Mouse (Mus musculus): ENCODE results near the gene Egfl8. TPM values are rescaled to one million over a fixed set of nuclear protein-coding genes. Genes with fewer than 3 reads are reported as not detected.

Gene Egfl8
- polyA plus RNA-seq, 1 experiment = 7.2 TPM

DNA sequence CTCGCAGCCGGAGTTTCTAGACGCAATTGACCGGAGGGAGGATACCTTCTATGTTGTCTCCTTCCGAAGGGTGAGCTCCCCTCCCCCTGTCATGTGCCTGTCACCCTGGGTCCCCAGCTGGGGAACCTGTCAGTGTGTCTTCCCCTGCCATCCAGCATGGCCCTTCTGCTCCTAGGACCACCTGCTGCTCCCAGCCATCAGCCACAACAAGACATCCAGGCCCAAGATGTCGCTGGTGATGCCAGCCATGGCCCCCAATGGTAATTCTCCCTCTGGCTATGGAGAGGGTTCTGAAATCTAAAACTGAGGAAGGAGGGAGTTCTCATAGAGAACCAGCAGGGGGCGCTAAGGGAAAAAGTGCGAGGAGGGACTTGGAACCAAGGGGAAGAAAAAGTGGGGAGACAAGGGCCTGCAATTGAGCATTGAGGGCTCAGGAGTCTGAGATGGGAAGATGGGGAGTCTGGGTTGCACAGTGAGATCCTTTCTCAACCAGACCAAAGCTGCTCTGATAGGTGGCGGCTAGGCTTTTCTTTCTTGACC is 38.0 kb upstream of the Egfl8 start:
- Histone ChIP-seq H3K27ac (ENCODE audit: control insufficient read depth, insufficient read depth, low read depth, low read length, poor library complexity) (no peak overlapping the region), H3K4me3 (replicated peaks; ENCODE audit: control insufficient read depth, low read depth, low read length) (no peak overlapping the region), H3K4me1 (ENCODE audit: control insufficient read depth, insufficient read depth, low read length) (no peaks in the 10 kb centered on the region; the same call in 1 of the 2 replicates)
- WGBS = 64% methylated on average over 9 of the region's 9 CpGs
- TF ChIP-seq POLR2A (IDR thresholded peaks at IDR 0.05; ENCODE audit: borderline replicate concordance, control insufficient read depth, low read depth, low read length) (no peak), CTCF (IDR thresholded peaks at IDR 0.05; ENCODE audit: control insufficient read depth, insufficient read depth, low read length) (peak; percentile 52)

DNA sequence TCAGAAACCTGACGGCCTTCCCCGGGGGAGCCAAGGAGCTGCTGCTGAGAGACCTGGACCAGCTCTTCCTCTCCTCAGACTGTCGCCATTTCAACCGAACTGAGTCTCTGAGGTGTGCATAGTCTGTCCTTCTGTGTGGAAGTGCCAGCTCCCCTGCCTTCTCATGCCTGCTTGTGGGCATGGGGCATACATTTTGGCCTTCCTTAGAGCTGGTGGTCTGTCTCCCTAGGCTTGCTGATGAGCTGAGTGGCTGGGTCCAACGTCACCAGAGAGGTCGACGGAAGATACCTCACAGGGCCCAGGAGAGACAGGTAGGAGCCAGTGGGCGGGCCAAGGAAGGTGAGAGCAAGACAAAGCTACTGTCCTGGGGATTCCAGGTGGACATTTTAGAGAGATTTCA is 37.2 kb upstream of the Egfl8 start:
- no peak for TF ChIP-seq CTCF (IDR thresholded peaks at IDR 0.05; ENCODE audit: control insufficient read depth, insufficient read depth, low read length)
- TF ChIP-seq POLR2A (IDR thresholded peaks at IDR 0.05; ENCODE audit: borderline replicate concordance, control insufficient read depth, low read depth, low read length) = no peak
- WGBS = 84% methylated on average over 8 of the region's 8 CpGs
- Histone ChIP-seq H3K4me3 (replicated peaks; ENCODE audit: control insufficient read depth, low read depth, low read length) (no peak overlapping the region), H3K27ac (ENCODE audit: control insufficient read depth, insufficient read depth, low read depth, low read length, poor library complexity) (no peak overlapping the region), H3K4me1 (ENCODE audit: control insufficient read depth, insufficient read depth, low read length) (peaks cover 2% of the 10 kb centered on the region; the same call in 1 of the 2 replicates)

DNA sequence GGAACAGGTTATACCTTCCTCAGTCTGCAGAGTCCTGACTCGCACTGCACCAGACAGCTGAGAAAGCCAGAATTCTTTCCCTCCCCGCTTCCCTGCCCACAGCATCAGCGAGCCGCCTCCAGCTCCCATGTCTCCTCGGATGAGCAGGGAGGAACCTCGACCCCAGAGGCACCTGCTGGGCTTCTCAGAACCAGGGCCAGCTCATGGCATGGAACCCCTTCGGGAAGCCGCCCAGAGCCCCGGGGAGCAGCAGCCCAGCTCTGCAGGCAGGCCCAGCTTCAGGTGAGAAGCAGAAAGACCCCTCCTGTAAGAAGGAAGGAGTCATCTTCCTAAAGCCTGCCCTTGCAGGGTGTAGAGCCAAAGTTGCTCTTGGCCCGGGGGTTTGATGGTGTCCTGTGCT is 36.8 kb upstream of the Egfl8 start:
- no peak for TF ChIP-seq CTCF (IDR thresholded peaks at IDR 0.05; ENCODE audit: control insufficient read depth, insufficient read depth, low read length)
- no peak for TF ChIP-seq POLR2A (IDR thresholded peaks at IDR 0.05; ENCODE audit: borderline replicate concordance, control insufficient read depth, low read depth, low read length)
- peaks cover 2% of the 10 kb centered on the region; the same call in 1 of the 2 replicates for H3K4me1 ChIP-seq (ENCODE audit: control insufficient read depth, insufficient read depth, low read length)
- no peak overlapping the region for H3K27ac ChIP-seq (ENCODE audit: control insufficient read depth, insufficient read depth, low read depth, low read length, poor library complexity)
- 88% methylated on average over 10 of the region's 10 CpGs for WGBS
- no peak overlapping the region for H3K4me3 ChIP-seq (replicated peaks; ENCODE audit: control insufficient read depth, low read depth, low read length)

DNA sequence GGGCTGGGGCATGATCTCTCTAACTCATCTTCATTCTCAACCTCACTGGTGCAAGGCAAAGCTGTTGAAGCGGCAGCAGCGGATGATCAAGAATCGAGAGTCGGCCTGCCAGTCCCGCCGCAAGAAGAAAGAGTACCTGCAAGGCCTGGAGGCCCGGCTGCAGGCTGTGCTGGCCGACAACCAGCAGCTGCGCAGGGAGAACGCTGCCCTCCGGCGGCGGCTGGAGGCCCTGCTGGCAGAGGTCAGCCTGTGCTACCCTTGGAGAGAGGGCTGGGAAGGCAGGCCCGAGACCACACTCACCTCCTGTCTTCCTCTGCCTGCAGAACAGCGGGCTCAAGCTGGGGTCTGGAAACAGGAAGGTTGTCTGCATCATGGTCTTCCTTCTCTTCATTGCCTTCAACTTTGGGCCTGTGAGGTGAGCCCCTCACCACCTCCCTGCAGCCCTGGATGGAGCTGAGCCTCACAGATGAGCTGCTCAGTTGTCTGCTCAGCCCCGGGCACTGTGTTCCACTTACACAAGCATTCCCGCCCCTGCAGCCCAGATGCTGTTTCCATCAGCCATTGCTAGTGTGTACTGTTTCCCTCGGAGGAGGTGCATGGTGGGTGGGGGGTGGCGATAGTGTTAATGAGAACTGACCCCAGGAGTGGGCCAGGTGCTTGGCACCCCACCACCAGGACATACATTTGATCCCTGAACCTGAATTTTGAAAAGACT is 35.9 kb upstream of the Egfl8 start:
- Histone ChIP-seq H3K4me3 (replicated peaks; ENCODE audit: control insufficient read depth, low read depth, low read length) (no peak overlapping the region), H3K4me1 (ENCODE audit: control insufficient read depth, insufficient read depth, low read length) (peaks cover 2% of the 10 kb centered on the region; the same call in 1 of the 2 replicates), H3K27ac (ENCODE audit: control insufficient read depth, insufficient read depth, low read depth, low read length, poor library complexity) (no peak overlapping the region)
- TF ChIP-seq CTCF (IDR thresholded peaks at IDR 0.05; ENCODE audit: control insufficient read depth, insufficient read depth, low read length) (peak; percentile 59), POLR2A (IDR thresholded peaks at IDR 0.05; ENCODE audit: borderline replicate concordance, control insufficient read depth, low read depth, low read length) (no peak)
- 62% methylated on average over 19 of the region's 19 CpGs for WGBS

DNA sequence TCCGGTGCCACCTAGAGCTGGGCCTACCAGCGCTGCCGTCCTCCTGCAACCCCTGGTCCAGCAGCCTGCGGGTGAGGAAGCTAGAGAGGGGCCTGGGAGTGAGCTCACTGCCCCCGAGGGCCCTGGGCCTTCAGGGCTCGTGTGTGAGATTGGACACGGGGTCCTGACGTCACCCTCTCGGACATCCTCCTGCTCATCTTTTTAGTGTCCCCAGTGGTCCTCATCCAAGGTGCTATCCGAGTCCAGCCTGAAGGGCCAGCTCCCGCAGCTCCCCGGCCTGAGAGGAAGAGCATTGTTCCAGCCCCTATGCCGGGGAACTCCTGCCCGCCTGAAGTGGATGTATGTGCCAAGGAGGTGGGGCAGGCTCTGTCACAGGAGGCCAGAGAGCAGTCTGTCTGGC is 35.0 kb upstream of the Egfl8 start:
- no peak overlapping the region for H3K27ac ChIP-seq (ENCODE audit: control insufficient read depth, insufficient read depth, low read depth, low read length, poor library complexity)
- 88% methylated on average over 14 of the region's 14 CpGs for WGBS
- H3K4me1 ChIP-seq (ENCODE audit: control insufficient read depth, insufficient read depth, low read length) = peaks cover 4% of the 10 kb centered on the region
- no peak overlapping the region for H3K4me3 ChIP-seq (replicated peaks; ENCODE audit: control insufficient read depth, low read depth, low read length)
- TF ChIP-seq POLR2A (IDR thresholded peaks at IDR 0.05; ENCODE audit: borderline replicate concordance, control insufficient read depth, low read depth, low read length) (no peak), CTCF (IDR thresholded peaks at IDR 0.05; ENCODE audit: control insufficient read depth, insufficient read depth, low read length) (no peak)

DNA sequence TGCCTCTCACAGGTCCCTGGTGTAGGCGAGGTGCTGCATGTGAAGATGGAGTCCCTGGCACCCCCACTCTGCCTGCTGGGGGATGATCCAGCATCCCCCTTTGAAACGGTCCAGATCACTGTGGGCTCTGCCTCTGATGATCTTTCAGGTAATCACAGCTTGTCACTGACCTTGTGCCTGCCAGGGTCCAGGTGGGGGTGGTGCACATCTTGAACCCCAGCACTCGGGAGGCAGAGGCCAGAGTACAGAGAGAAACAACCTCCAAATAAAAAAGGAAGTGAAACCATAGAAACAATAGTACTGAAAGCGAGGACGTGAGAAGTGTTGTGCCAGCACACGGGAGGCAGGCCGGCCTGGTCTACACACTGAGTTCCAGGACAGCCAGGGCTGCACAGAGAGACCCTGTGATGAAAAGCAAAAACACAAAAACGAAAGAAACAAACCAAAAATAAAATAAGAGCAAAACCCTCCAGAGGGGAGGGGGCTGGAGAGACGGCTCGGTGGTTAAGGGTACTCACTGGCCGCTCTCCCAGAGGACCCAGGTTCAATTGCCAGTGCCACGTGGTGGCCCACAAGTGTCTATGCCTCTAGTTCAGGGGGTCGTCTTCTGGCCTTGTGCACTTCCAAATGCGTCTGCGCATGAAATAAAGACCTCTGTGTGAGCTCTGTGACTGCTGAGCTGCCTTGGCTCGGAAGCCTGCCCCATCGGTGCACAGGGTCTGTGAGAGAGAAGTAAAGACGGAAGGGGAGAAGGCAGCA is 33.5 kb upstream of the Egfl8 start:
- TF ChIP-seq POLR2A (IDR thresholded peaks at IDR 0.05; ENCODE audit: borderline replicate concordance, control insufficient read depth, low read depth, low read length) (peak; percentile 0; the same call in 1 of the 2 replicates), CTCF (IDR thresholded peaks at IDR 0.05; ENCODE audit: control insufficient read depth, insufficient read depth, low read length) (no peak)
- Histone ChIP-seq H3K4me3 (replicated peaks; ENCODE audit: control insufficient read depth, low read depth, low read length) (no peak overlapping the region), H3K27ac (ENCODE audit: control insufficient read depth, insufficient read depth, low read depth, low read length, poor library complexity) (no peak overlapping the region), H3K4me1 (ENCODE audit: control insufficient read depth, insufficient read depth, low read length) (peaks cover 4% of the 10 kb centered on the region)
- WGBS = 65% methylated on average over 18 of the region's 18 CpGs

DNA sequence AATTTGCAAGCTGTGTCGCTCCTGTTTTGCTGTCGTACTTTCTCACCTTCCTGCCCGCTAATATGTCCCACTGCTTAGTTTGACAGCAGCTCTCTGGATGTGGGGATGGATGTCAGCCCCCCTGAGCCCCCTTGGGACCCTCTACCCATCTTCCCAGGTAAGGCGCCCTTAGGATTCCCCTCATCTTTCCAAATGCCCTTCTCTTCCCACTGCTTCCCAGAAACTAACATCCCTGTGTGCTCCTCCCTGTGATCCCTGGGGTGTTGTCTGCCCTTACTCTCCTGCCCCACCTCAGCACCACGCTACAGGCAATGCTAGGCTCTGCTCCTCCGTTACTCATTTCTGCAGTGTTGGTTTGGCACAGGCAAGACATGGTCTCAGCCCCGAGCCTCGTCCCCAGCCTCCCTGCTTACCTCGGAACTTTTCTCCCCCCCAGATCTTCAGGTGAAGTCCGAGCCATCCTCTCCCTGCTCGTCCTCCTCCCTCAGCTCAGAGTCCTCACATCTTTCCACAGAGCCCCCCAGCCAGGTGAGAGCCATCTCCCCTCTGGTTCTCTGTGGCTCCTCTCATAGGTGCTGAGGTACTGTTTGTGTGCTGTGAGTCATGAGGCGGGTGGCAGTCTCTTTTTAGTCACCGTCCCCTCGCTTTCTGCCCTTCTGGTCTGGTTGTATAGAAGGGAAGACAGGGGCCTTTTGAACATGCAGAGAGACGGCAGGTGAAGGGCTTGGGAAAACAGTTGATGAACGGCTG is 32.5 kb upstream of the Egfl8 start:
- TF ChIP-seq POLR2A (IDR thresholded peaks at IDR 0.05; ENCODE audit: borderline replicate concordance, control insufficient read depth, low read depth, low read length) = no peak
- no peak for TF ChIP-seq CTCF (IDR thresholded peaks at IDR 0.05; ENCODE audit: control insufficient read depth, insufficient read depth, low read length)
- no peak overlapping the region for H3K27ac ChIP-seq (ENCODE audit: control insufficient read depth, insufficient read depth, low read depth, low read length, poor library complexity)
- peaks cover 4% of the 10 kb centered on the region for H3K4me1 ChIP-seq (ENCODE audit: control insufficient read depth, insufficient read depth, low read length)
- H3K4me3 ChIP-seq (replicated peaks; ENCODE audit: control insufficient read depth, low read depth, low read length) = no peak overlapping the region
- 84% methylated on average over 16 of the region's 16 CpGs for WGBS

Measured in bone marrow, adult 2 months (tissue).